Mouse (Mus musculus) layer of hippocampus, adult 2 months (tissue): ENCODE results near the gene Rnf187. TPM values are rescaled to one million over a fixed set of nuclear protein-coding genes. Genes with fewer than 3 reads are reported as not detected.

Experiments used
- DNase-seq, 2 experiments: peaks; one replicate each; pipeline ENCODE4 v3.0.0; 2022; ENCODE audit warnings: low spot score in 2 of 2
- H3K27ac ChIP-seq: fragments of 200-600 bp; 2 replicates; pipeline ENCODE4 v1.8.1; 2022
- H3K4me3 ChIP-seq: fragments of 200-600 bp; 2 replicates; pipeline ENCODE4 v1.8.1; 2022; ENCODE audit warnings: mild to moderate bottlenecking
- CTCF ChIP-seq: fragments of 200-600 bp; conservative IDR thresholded peaks from 2 replicates; pipeline ENCODE4 v1.8.1; 2022; ENCODE audit warnings: antibody characterized with exemption, mild to moderate bottlenecking, moderate library complexity
- long read RNA-seq, 2 experiments: library from polyadenylated mRNA; stranded (forward); transcript quantifications; one replicate each; pipeline ENCODE4 v2.0.0; 2021; ENCODE audit warnings: borderline mapping rate in 2 of 2
- total RNA-seq, 2 experiments: library from RNA; stranded (reverse); gene quantifications; 2 replicates each; pipeline ENCODE4 v1.2.3; 2021

The Rnf187 gene
- total RNA-seq = 100 to 1,000 TPM; 462 to 508 TPM
- long read RNA-seq, experiment 1, transcript Rnf187-201 (4 exons, 1,949 nt) = major isoform, 559 of 729 reads
- long read RNA-seq, experiment 1, partial matches to known transcripts = 31 of 729 reads
- long read RNA-seq, experiment 1, other reads (novel, unspliced or antisense) = 139 of 729 reads
- long read RNA-seq, experiment 2, transcript Rnf187-201 (4 exons, 1,949 nt) = major isoform, 897 of 1,113 reads
- long read RNA-seq, experiment 2, partial matches to known transcripts = 30 of 1,113 reads
- long read RNA-seq, experiment 2, other reads (novel, unspliced or antisense) = 186 of 1,113 reads

- peak; percentile 91 to 92 for DNase-seq
- TF ChIP-seq CTCF = no peak
Measured at GRCm38 (mm10) chr11:58938322-58939087, at the start of gene Rnf187. Gene Rnf187, minus strand, starts transcription at chr11:58938916.

DNA sequence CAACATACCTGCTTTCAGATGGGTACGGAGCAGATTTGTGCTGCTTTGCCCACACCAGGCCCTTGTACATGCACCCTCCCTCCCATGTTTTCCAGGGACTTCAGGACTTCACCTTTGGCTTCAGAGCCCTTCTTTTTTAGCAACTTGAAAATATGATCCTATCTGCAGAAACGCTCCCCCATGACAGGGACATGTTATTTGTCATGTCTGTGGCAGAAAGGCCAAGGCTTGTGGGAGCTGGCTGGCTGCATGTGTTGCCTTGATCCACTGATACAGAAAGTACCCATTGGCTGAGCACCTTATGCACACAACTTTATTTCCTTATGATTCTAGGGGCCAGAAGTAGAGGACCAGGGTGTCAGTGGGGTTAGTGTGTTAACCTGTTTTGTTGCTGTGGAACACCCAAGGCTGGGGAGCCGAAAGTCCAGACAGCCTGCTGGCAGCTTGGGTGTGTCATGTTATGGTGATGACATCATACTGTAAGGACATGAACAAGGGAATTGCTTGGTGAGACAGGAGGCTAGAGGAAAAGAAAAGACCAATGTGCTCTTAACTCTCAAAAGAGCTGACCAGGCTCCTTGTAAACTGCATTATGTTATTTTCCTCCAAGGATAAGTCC, 46.7 kb upstream of the Rnf187 start:
- Histone ChIP-seq H3K4me3 (no peak overlapping the region), H3K27ac (no peak overlapping the region)
- no peak for TF ChIP-seq CTCF
- no peak for DNase-seq

More at GRCm38 (mm10) chr11:58938322-58939087, at the start of gene Rnf187:
- H3K4me3 ChIP-seq = peak within 1 kb of the TSS; percentile 63
- peak within 1 kb of the TSS; percentile 98 for H3K27ac ChIP-seq

DNA sequence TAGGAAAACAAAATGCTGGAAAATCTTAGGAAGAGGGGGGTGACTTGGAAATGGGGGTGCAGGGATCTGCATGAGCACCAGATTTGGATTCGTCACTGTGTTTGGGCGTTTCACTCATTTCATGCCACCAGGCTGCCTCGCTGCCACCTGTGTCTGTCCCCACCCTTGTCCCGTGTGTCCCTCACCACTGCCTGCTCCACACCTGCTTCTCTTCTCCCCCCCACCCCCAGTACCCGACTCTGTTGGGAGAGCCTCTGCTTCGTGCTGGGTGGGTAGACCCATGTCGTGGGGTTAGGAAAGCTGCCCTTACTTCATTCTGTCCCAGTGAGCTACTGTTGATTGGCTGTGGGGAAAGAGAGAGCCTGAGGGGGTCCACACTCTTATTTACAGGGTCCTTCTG, 45.9 kb upstream of the Rnf187 start:
- H3K27ac ChIP-seq = no peak overlapping the region
- DNase-seq = no peak
- TF ChIP-seq CTCF = no peak
- H3K4me3 ChIP-seq = no peak overlapping the region

GRCm38 (mm10) chr11:58983691-58984341, 45.1 kb upstream of the Rnf187 start:
- Histone ChIP-seq H3K4me3 (no peak overlapping the region), H3K27ac (no peak overlapping the region)
- no peak for DNase-seq
- no peak for TF ChIP-seq CTCF

GRCm38 (mm10) chr11:58982471-58983097, 43.9 kb upstream of the Rnf187 start:
- H3K27ac ChIP-seq = peak overlapping the region; percentile 67; the same call in 1 of the 2 replicates
- H3K4me3 ChIP-seq = peak overlapping the region; percentile 30; the same call in 1 of the 2 replicates
- no peak for TF ChIP-seq CTCF
- no peak for DNase-seq

DNA sequence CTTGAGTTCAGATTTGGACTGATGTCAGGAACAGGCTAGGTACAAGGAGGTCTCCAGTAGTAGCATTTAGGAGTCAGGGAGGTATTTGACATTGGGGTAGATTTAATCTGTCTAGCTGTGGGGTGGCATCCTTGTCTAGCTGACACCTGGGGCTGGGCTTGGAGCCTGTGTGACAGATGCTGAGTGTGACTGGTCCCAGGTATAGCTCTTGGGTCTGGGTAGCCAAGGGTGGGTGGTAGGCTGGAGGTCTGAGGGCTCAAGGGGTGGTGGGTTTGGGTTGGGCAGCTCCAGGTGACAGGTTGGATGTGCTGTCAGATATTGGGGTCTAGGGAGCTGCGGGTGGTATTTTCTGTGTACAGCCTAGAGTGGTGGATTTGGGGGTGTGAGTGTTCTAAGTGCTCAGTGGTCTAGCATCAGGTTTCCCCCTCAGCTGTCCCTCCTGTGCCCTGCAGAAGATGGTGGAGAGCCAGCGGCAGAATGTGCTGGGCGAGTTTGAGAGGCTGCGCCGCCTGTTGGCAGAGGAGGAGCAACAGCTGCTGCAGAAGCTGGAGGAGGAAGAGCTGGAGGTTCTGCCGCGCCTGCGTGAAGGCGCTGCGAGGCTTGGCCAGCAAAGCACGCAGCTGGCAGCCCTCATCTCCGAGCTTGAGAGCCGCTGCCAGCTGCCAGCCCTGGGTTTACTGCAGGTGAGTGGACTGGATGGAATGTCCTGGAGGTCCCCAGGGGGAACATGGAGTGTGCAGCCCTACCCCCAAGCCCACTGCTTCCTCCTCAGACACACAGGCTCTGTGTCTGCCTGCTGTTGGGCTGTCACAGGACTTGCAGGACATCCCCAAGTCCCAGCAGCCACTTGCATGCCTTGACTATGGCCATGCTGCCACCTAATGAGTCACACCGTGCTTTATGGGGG, 43.1 kb upstream of the Rnf187 start:
- DNase-seq = peak; percentile 72 to 82
- Histone ChIP-seq H3K4me3 (peak overlapping the region; percentile 30), H3K27ac (peak overlapping the region; percentile 67; the same call in 1 of the 2 replicates)
- peak; percentile 80 for TF ChIP-seq CTCF

DNA sequence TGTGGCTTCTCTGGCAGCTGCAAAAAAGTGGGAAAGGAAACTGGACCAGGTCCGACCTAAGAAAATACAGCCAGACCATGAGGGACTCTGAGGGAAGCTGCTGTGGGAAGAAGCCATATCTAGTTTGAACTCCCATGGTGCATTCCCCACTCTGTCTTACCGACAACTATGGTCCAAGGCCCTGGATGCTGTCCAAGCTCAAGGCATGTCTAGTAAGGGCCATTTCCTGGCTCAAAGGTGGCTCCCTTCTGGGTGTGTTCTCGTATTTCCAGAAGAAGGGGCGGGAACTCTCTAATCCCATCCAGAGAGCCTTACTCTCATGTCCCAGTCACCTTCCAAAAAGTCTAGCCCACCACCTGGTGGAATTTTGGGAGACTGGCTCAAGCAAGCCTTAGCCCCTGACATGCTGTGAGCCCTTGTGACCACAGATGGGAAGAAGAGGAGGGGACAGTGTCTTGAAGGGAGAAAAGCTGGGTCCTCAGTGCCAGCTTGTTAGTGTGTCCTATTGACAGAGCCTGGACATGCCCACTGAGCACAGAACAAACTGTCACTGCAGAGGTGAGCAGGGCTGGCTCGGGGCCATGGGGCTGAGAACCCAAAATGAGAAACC, 41.8 kb upstream of the Rnf187 start:
- no peak for DNase-seq
- TF ChIP-seq CTCF = no peak
- Histone ChIP-seq H3K27ac (no peak overlapping the region), H3K4me3 (peak overlapping the region; percentile 67; the same call in 1 of the 2 replicates)

- DNase-seq = no peak
- Histone ChIP-seq H3K4me3 (peak overlapping the region; percentile 67), H3K27ac (peak overlapping the region; percentile 28; the same call in 1 of the 2 replicates)
- no peak for TF ChIP-seq CTCF
Measured at GRCm38 (mm10) chr11:58979661-58980060, 40.9 kb upstream of the Rnf187 start.

GRCm38 (mm10) chr11:58979183-58979582, 40.5 kb upstream of the Rnf187 start:
- DNase-seq = no peak
- no peak for TF ChIP-seq CTCF
- Histone ChIP-seq H3K4me3 (peak overlapping the region; percentile 67), H3K27ac (peak overlapping the region; percentile 28; the same call in 1 of the 2 replicates)

DNA sequence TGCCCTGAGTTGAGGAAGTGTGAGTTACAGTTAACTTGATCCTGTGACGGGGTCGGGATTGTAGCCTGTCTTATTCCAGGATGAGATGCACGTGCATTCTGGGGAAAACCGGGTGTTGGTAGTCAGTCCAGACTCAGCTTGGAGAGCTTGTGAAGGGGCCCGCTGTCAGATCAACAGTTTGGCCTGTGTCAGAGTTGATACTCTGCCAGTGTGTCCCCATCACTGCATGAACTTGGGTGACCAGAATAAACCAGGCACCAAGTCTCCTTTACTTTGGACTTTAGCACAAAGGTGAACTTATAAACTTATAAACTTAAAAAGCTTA, 40.0 kb upstream of the Rnf187 start:
- peak overlapping the region; percentile 67 for H3K4me3 ChIP-seq
- no peak for DNase-seq
- H3K27ac ChIP-seq = peak overlapping the region; percentile 95
- no peak for TF ChIP-seq CTCF
